Mouse (Mus musculus): ENCODE results near the gene Qars. TPM values are rescaled to one million over a fixed set of nuclear protein-coding genes. Genes with fewer than 3 reads are reported as not detected.

The Qars gene
- polyA plus RNA-seq, 1 experiment from 2014 or later: 83.2 TPM

GRCm38 (mm10) chr9:108469430-108469829, 38.1 kb upstream of the Qars start:
- Histone ChIP-seq H3K9ac (ENCODE audit: low read length) (no peak overlapping the region), H3K27ac (ENCODE audit: low read length) (no peak overlapping the region), H3K4me2 (ENCODE audit: low read depth, low read length) (no peak overlapping the region), H3K9me3 (replicated peaks; ENCODE audit: control insufficient read depth, low read length) (no peaks in the 10 kb centered on the region), H3K4me1 (ENCODE audit: control insufficient read depth, insufficient read depth, low read length) (no peaks in the 10 kb centered on the region), H3K4me3 (ENCODE audit: low read length) (no peak overlapping the region), H3K36me3 (ENCODE audit: control insufficient read depth, insufficient read depth) (peaks cover 9% of the 10 kb centered on the region; the same call in 1 of the 2 replicates), H3K27me3 (ENCODE audit: control insufficient read depth, insufficient read depth, low read length) (no peaks in the 10 kb centered on the region)
- no peak for ATAC-seq (replicated peaks; ENCODE audit: extremely low read depth, insufficient read depth, low FRiP score)
- 60% methylated on average over 5 of the region's 5 CpGs for WGBS

- Histone ChIP-seq H3K4me2 (ENCODE audit: low read depth, low read length) (no peak overlapping the region), H3K9me3 (replicated peaks; ENCODE audit: control insufficient read depth, low read length) (no peaks in the 10 kb centered on the region), H3K4me3 (ENCODE audit: low read length) (no peak overlapping the region), H3K9ac (ENCODE audit: low read length) (no peak overlapping the region), H3K36me3 (ENCODE audit: control insufficient read depth, insufficient read depth) (peaks cover 8% of the 10 kb centered on the region; the same call in 1 of the 2 replicates), H3K27ac (ENCODE audit: low read length) (no peak overlapping the region), H3K4me1 (ENCODE audit: control insufficient read depth, insufficient read depth, low read length) (no peaks in the 10 kb centered on the region), H3K27me3 (ENCODE audit: control insufficient read depth, insufficient read depth, low read length) (no peaks in the 10 kb centered on the region)
- WGBS: 54% methylated on average over 4 of the region's 4 CpGs
- ATAC-seq (replicated peaks; ENCODE audit: extremely low read depth, insufficient read depth, low FRiP score): no peak
Observed at GRCm38 (mm10) chr9:108469845-108470244, 37.7 kb upstream of the Qars start.

DNA sequence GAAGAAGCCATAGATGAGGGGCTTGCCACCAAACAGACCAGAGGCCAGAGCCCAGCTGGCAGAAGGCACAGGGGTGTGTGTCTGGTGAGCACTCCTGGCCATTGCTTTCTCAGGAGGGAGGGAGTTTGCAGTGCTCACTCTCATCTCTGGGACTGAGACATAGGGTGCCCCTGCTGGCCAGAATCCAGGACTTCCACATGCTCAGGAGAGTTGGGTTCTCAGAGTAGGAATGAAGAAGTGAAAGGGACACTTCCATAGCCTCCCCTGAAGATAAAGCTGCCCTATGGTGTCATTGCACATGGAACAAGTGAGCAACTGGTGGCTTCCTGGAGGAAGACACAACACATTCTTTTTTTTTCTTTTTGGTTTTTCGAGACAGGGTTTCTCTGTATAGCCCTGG, 33.0 kb upstream of the Qars start:
- no peak for ATAC-seq (replicated peaks; ENCODE audit: extremely low read depth, insufficient read depth, low FRiP score)
- WGBS: 60% methylated on average over 1 of the region's 1 CpGs
- H3K4me3 ChIP-seq (ENCODE audit: low read length): no peak overlapping the region
- no peak overlapping the region for H3K9ac ChIP-seq (ENCODE audit: low read length)
- no peaks in the 10 kb centered on the region for H3K9me3 ChIP-seq (replicated peaks; ENCODE audit: control insufficient read depth, low read length)
- no peak overlapping the region for H3K27ac ChIP-seq (ENCODE audit: low read length)
- no peaks in the 10 kb centered on the region for H3K36me3 ChIP-seq (ENCODE audit: control insufficient read depth, insufficient read depth)
- H3K4me2 ChIP-seq (ENCODE audit: low read depth, low read length): no peak overlapping the region
- H3K27me3 ChIP-seq (ENCODE audit: control insufficient read depth, insufficient read depth, low read length): no peaks in the 10 kb centered on the region
- H3K4me1 ChIP-seq (ENCODE audit: control insufficient read depth, insufficient read depth, low read length): peaks cover 7% of the 10 kb centered on the region

DNA sequence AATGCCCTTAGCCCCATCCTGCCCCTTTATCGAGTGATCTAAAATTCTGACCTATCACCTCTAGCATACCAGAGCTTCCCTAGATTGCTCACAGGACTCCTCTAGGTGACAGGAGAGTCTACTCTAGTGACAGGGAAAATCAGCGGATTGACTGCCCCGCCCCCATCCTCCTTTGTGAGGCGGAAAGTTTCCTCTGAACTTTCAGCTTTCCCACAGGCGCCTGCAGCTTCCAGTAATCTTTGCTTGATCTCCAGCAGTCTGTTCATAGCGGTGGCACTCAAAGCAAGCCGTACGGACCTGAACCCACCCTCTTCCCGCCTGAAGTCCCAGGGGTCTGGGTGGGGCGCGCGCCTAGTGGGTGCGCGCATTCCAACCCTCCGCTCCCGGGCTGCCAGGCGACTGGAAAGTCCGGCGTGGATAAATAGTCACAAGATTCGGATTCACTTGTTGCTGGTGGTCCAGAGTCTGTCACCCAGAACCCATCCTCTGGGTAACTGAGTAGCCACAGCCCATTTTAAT, 28.8 kb upstream of the Qars start:
- Histone ChIP-seq H3K27me3 (ENCODE audit: control insufficient read depth, insufficient read depth, low read length) (no peaks in the 10 kb centered on the region), H3K9ac (ENCODE audit: low read length) (peak overlapping the region; percentile 67), H3K4me1 (ENCODE audit: control insufficient read depth, insufficient read depth, low read length) (peaks cover 29% of the 10 kb centered on the region), H3K27ac (ENCODE audit: low read length) (peak overlapping the region; percentile 83), H3K4me2 (ENCODE audit: low read depth, low read length) (peak overlapping the region; percentile 93), H3K9me3 (replicated peaks; ENCODE audit: control insufficient read depth, low read length) (no peaks in the 10 kb centered on the region), H3K36me3 (ENCODE audit: control insufficient read depth, insufficient read depth) (peaks cover 21% of the 10 kb centered on the region), H3K4me3 (ENCODE audit: low read length) (peak overlapping the region; percentile 60)
- peak; percentile 67 for ATAC-seq (replicated peaks; ENCODE audit: extremely low read depth, insufficient read depth, low FRiP score)
- under 1% methylated on average over 20 of the region's 20 CpGs for WGBS

DNA sequence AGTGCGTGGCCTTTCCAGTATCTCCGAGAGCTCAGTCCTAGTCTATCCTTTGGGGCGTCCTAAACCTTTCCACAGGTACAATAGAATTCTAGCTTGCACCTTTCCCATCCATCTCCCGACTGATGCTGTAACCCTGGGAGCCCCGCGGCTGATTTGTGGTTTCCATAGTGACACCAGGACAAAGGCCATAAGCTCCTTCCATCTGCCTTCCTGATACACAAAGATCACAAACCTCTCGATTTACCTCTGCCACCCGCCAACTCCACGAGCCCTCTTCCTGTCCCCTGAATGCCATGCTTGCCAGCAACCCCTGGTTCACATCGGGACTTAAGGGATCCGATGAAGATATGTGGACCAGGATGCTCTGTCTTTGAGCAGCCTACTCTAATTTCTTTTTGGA, 28.3 kb upstream of the Qars start:
- H3K4me1 ChIP-seq (ENCODE audit: control insufficient read depth, insufficient read depth, low read length): peaks cover 29% of the 10 kb centered on the region
- H3K4me3 ChIP-seq (ENCODE audit: low read length): no peak overlapping the region
- no peaks in the 10 kb centered on the region for H3K9me3 ChIP-seq (replicated peaks; ENCODE audit: control insufficient read depth, low read length)
- no peak for ATAC-seq (replicated peaks; ENCODE audit: extremely low read depth, insufficient read depth, low FRiP score)
- no peaks in the 10 kb centered on the region for H3K27me3 ChIP-seq (ENCODE audit: control insufficient read depth, insufficient read depth, low read length)
- H3K4me2 ChIP-seq (ENCODE audit: low read depth, low read length): peak overlapping the region; percentile 93
- peak overlapping the region; percentile 83; the same call in 1 of the 2 replicates for H3K27ac ChIP-seq (ENCODE audit: low read length)
- peaks cover 26% of the 10 kb centered on the region for H3K36me3 ChIP-seq (ENCODE audit: control insufficient read depth, insufficient read depth)
- WGBS: 34% methylated on average over 11 of the region's 11 CpGs
- peak overlapping the region; percentile 67 for H3K9ac ChIP-seq (ENCODE audit: low read length)

DNA sequence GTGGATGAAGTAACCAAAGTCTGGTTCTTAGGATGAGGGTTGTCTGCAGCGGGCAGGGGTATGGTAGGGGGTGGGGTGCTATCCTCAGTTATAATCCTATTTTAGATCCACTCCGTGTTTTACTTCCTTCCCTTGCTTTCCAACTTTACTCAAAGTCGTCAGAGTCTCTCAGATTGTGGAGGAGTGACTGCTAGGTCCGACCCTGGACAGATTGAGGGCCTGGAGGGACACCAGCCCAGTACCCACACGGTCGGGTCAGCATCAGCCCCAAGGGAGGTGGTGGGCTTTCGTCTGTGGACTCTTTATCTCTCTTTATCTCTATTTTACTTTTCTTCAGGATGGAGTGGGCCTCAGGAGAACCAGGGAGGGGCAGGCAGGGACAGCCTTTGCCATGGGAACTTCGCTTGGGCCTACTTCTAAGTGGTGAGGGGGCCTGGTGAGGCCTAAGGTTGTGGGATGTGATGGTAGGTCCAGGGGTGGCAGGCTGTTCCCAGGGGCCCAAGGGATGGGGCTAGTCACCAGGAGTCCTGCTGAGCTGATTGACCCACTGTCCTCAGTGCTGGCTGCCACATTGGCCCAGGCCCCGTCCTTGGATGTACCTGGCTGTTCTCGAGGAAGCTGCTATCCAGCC, 27.7 kb upstream of the Qars start, which contains the start of gene Lamb2:
TSS of gene Lamb2 (plus strand) at position 16 of the 631 bp plus-strand sequence.
- 10% methylated on average over 10 of the region's 10 CpGs for WGBS

GRCm38 (mm10) chr9:108480813-108481519, 26.5 kb upstream of the Qars start:
- peaks cover 29% of the 10 kb centered on the region for H3K4me1 ChIP-seq (ENCODE audit: control insufficient read depth, insufficient read depth, low read length)
- peak overlapping the region; percentile 85 for H3K9ac ChIP-seq (ENCODE audit: low read length)
- H3K27ac ChIP-seq (ENCODE audit: low read length): peak overlapping the region; percentile 87
- peak overlapping the region; percentile 93 for H3K4me2 ChIP-seq (ENCODE audit: low read depth, low read length)
- peaks cover 41% of the 10 kb centered on the region for H3K36me3 ChIP-seq (ENCODE audit: control insufficient read depth, insufficient read depth)
- ATAC-seq (replicated peaks; ENCODE audit: extremely low read depth, insufficient read depth, low FRiP score): no peak
- peak overlapping the region; percentile 72 for H3K4me3 ChIP-seq (ENCODE audit: low read length)
- no peaks in the 10 kb centered on the region for H3K27me3 ChIP-seq (ENCODE audit: control insufficient read depth, insufficient read depth, low read length)
- 83% methylated on average over 28 of the region's 28 CpGs for WGBS
- H3K9me3 ChIP-seq (replicated peaks; ENCODE audit: control insufficient read depth, low read length): no peaks in the 10 kb centered on the region

More for the DNA sequence above, 27.7 kb upstream of the Qars start, which contains the start of gene Lamb2:
- H3K9me3 ChIP-seq (replicated peaks; ENCODE audit: control insufficient read depth, low read length): no peaks in the 10 kb centered on the region
- H3K27me3 ChIP-seq (ENCODE audit: control insufficient read depth, insufficient read depth, low read length): no peaks in the 10 kb centered on the region
- H3K4me1 ChIP-seq (ENCODE audit: control insufficient read depth, insufficient read depth, low read length): peaks cover 29% of the 10 kb centered on the region
- peak within 1 kb of the TSS; percentile 93 for H3K4me2 ChIP-seq (ENCODE audit: low read depth, low read length)
- H3K4me3 ChIP-seq (ENCODE audit: low read length): peak within 1 kb of the TSS; percentile 72
- peak within 1 kb of the TSS; percentile 87 for H3K27ac ChIP-seq (ENCODE audit: low read length)
- peak; percentile 79 for ATAC-seq (replicated peaks; ENCODE audit: extremely low read depth, insufficient read depth, low FRiP score)
- peak within 1 kb of the TSS; percentile 85 for H3K9ac ChIP-seq (ENCODE audit: low read length)
- H3K36me3 ChIP-seq (ENCODE audit: control insufficient read depth, insufficient read depth): peaks cover 30% of the 10 kb centered on the region

DNA sequence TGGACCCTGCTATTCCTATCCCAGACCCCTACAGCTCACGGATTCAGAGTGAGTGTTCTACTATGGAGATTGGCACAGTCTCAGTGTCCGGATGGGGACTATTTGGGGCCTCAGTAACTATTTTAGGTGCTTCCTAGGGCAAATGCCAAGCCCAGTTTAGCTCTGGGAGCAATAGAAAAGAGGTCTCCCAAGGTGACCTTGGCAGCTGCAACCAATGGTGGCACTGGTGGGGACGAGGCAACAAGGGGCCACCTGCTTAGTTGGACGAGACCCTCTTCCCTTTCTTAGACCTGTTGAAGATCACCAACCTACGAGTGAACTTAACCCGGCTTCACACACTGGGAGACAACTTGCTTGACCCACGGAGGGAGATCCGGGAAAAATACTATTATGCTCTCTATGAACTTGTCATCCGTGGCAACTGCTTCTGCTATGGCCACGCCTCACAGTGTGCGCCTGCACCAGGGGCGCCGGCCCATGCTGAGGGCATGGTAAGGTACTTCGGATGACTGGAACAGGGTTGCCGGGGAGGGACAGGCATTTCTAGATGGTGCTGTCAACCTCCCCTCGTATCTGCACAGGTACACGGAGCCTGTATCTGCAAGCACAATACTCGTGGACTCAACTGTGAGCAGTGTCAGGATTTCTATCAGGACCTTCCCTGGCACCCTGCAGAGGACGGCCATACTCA, 25.8 kb upstream of the Qars start:
- Histone ChIP-seq H3K9me3 (replicated peaks; ENCODE audit: control insufficient read depth, low read length) (no peaks in the 10 kb centered on the region), H3K4me3 (ENCODE audit: low read length) (peak overlapping the region; percentile 72), H3K4me2 (ENCODE audit: low read depth, low read length) (peak overlapping the region; percentile 93), H3K4me1 (ENCODE audit: control insufficient read depth, insufficient read depth, low read length) (peaks cover 29% of the 10 kb centered on the region), H3K27me3 (ENCODE audit: control insufficient read depth, insufficient read depth, low read length) (no peaks in the 10 kb centered on the region), H3K9ac (ENCODE audit: low read length) (peak overlapping the region; percentile 85), H3K36me3 (ENCODE audit: control insufficient read depth, insufficient read depth) (peaks cover 48% of the 10 kb centered on the region), H3K27ac (ENCODE audit: low read length) (peak overlapping the region; percentile 87)
- no peak for ATAC-seq (replicated peaks; ENCODE audit: extremely low read depth, insufficient read depth, low FRiP score)
- 77% methylated on average over 19 of the region's 19 CpGs for WGBS

All from heart, embryonic 16.5 days (tissue).